Mouse (Mus musculus) 3T3-L1 (cell line): ENCODE results near the gene Scg3.
A peak's percentile ranks its signal among the peaks of the same experiment; 100 is the strongest.
"Not testable (repeated sequence)": the region's sequence is repeated elsewhere in the genome, so short reads cannot be mapped to it uniquely, and the experiment has no call there.

ENCODE experiments used
- DNase-seq: peaks from one replicate; pipeline ENCODE4 v3.0.0-alpha.2; 2015; ENCODE audit warnings: low read depth, low spot score

The Scg3 gene

GRCm38 (mm10) chr9:75625556-75626307 is 58.1 kb downstream of the Scg3 start, which contains the start of gene Lysmd2:
TSS of gene Lysmd2 (plus strand) at chr9:75625741.
- peak; percentile 26 for DNase-seq

GRCm38 (mm10) chr9:75624983-75625555 is 58.8 kb downstream of the Scg3 start:
- no peak for DNase-seq

GRCm38 (mm10) chr9:75621428-75621827 is 62.4 kb downstream of the Scg3 start:
- no peak for DNase-seq

- DNase-seq = not testable (repeated sequence)
Measured at GRCm38 (mm10) chr9:75619761-75620160, 64.1 kb downstream of the Scg3 start.

- DNase-seq = no peak
Measured at GRCm38 (mm10) chr9:75618836-75619400, 64.9 kb downstream of the Scg3 start.

GRCm38 (mm10) chr9:75616560-75616959 is 67.3 kb downstream of the Scg3 start:
- no peak for DNase-seq

- no peak for DNase-seq
Measured at GRCm38 (mm10) chr9:75610571-75611493, 73.0 kb downstream of the Scg3 start, which contains the start of gene Tmod2. TSS of gene Tmod2 (minus strand) at chr9:75611325.

- no peak for DNase-seq
Measured at GRCm38 (mm10) chr9:75609965-75610364, 73.9 kb downstream of the Scg3 start.

- no peak for DNase-seq
Measured at GRCm38 (mm10) chr9:75609505-75609904, 74.4 kb downstream of the Scg3 start.

- DNase-seq = no peak
Measured at GRCm38 (mm10) chr9:75607496-75607895, 76.4 kb downstream of the Scg3 start.

- no peak for DNase-seq
Measured at GRCm38 (mm10) chr9:75601510-75601909, 82.3 kb downstream of the Scg3 start.

- no peak for DNase-seq
Measured at GRCm38 (mm10) chr9:75600166-75600934, 83.5 kb downstream of the Scg3 start.

GRCm38 (mm10) chr9:75599191-75599841 is 84.5 kb downstream of the Scg3 start:
- no peak for DNase-seq

- no peak for DNase-seq
Measured at GRCm38 (mm10) chr9:75597596-75597995, 86.3 kb downstream of the Scg3 start.

- no peak for DNase-seq
Measured at GRCm38 (mm10) chr9:75597036-75597435, 86.8 kb downstream of the Scg3 start.

- peak; percentile 12 for DNase-seq
Measured at GRCm38 (mm10) chr9:75593481-75593880, 90.4 kb downstream of the Scg3 start.
